Mouse (Mus musculus) frontal cortex, adult (tissue): Measurements from ENCODE around the gene Nucks1.

Experiments used
- ATAC-seq: cut with Nextera tagmentation; 2 replicates; pipeline ENCODE4 v1.9.2; 2017; ENCODE audit warnings: mild to moderate bottlenecking, moderate library complexity, mixed read lengths; ENCODE audit not compliant: low TSS enrichment

The Nucks1 gene

DNA sequence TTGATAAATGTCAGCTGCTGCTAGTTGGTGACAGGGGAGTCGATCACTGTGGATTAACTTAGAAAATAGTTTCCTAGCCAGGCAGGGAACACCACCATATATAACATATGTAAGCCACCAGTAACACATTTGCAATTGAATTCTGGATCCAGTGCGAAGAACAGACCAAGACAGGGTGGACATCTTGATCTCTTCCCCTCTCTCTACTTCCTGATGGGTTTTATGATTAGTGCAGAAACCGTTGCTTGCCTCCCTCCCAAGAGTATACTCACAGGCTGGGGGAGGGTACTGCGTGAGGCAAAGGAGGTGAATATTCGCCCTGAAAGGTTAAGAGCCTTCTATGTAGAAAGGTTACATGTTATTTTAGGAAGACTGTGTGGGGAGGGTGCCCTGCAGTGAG, 55.5 kb downstream of the Nucks1 start:
- ATAC-seq, result no peak

DNA sequence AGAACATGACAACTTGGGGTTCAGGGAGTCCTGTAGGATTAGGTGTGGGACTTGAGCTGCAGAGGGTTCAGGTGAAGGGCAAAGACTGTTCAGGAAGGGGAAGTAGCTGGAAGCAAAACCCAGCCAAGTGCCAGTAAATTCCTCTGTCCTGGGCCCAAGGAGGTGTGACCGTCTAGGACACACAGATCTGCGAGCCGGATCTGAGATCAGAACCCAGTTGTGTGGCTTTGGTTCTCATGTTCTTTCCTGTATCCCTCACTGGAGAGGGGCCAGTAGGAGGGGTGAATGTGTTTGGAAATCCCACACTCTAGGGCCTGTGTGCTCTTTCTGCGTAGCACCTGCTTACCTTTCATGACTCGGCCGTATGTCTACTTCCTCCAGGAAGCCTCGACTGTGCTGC, 57.0 kb downstream of the Nucks1 start:
- ATAC-seq, result no peak

GRCm38 (mm10) chr1:131968556-131968955, 58.2 kb downstream of the Nucks1 start:
- no peak for ATAC-seq

DNA sequence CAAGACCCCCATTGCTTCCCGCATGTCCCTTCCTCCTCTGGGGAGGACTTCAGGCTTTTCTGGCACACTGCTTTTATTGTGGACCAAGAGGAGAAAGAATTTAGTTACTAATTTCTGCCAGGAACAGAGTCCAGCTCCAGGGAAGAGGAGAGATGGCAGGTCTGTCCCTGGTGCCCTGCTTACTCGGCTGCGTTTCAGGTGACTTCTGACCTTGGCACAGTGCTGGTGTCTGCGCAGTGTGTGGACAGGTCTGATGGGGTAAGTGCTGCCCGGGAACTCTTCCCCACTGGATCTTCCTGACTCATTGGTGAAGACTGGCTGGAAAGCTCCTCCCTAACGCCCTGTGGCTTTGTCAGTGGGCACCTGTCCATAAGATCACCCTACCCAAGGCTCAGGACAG, 58.6 kb downstream of the Nucks1 start:
- no peak for ATAC-seq

DNA sequence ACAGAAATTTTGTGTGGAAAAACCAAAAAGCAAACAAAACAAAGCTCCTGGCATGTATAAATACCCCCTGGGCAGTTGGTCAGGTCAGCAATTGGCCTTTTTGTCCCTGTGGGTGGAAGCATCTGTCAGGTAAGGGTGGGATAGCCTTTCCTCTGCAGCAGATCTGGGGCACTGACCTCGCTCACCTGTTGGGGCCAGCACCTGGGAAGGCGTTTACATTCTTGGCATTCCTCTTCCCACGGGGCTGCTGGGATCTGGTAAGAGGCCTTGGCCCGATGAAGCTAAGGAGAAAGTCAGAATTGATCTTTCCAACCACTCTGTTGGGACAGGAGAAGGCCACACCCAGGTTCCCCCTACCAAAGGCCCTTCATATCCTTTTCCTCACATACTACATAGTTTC, 59.5 kb downstream of the Nucks1 start:
- no peak for ATAC-seq

GRCm38 (mm10) chr1:131970322-131970660, 60.0 kb downstream of the Nucks1 start:
- ATAC-seq, result no peak

DNA sequence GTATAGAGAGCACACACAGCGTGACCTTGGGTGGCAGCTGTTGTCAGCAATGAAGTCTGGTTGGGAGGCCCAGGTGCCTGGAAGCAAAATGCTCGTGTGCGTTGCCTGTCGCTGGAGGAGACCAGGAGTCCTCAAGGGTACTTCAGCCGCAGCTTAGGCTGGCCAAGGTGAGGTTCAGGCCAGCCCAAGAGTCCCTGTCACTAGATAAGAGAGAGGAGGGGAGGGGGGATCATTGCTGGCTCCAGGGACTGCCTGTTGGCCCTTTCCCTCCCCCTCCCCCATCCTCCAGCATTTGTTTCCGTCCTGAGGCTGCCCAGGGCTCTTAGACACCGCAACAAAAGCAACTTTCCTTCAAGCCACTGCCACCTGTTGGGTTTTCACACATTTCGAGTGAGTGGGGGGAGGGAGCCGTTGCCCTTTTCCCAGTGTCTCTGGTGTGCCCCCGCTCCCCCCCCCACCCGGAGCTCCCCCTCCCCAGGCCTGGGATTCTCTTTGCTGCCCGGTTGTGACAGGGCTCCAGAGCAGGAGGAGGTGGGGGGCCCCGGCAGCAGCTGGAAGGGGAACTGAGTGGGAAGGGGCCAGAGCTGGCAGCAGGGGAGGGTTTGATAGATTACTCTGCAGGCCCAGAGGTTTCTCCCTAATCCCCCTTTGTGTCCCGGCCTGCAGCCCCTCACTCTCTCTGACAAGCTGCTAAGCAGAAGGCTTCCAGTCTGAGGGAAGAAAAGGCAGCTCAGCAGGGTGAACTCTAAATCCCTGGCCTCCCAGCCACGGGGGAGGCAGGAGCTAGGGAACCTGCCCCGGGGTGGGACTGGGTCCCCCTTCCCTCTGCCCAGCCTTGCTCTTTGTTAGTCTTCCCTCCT, 60.6 kb downstream of the Nucks1 start:
- no peak for ATAC-seq

- no peak for ATAC-seq
Observed at GRCm38 (mm10) chr1:131971771-131972497, 61.6 kb downstream of the Nucks1 start.

- ATAC-seq, result no peak
Observed at GRCm38 (mm10) chr1:131972498-131973334, 62.4 kb downstream of the Nucks1 start.

DNA sequence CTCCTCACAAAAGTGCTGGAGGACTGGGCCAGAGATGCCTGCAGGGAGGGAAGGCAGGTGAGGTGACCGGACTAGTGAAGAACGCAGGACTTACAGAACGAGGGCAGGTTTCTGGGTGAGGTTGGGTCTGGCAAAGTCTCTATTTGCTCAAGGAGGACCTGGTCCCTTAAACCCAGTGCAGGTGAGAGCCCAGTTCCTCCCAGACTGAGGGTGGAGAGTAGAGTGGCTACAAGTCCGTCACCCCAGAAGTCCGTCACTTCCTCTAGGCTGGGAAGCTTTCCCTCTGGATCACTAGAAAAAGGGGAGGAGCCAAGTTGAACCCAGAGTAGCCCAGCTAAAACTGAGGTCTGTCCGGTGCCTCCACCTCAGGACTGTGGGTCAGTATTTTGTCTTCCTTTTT, 63.7 kb downstream of the Nucks1 start:
- ATAC-seq, result no peak

GRCm38 (mm10) chr1:131976886-131977285, 66.6 kb downstream of the Nucks1 start:
- ATAC-seq, result no peak

DNA sequence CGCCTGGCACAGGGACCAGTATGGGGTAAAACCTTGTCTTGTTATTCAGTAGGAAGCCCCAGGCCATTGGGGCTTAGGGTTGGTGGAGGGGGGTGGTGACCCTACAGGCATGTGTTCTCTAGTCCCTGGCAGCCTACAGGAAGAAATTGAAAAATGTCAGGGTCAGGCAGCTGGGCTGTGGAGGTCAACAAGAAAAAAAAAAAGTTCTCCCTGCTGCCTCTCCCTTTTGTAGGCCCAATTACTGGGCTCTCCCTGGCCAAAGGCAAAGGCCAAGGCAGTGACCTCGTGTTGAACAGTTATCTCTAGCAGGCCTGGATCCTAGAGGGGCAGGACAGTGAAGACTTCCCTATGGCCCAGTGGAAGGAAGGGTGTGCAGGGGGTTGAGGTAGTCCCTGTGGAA, 70.1 kb downstream of the Nucks1 start:
- no peak for ATAC-seq

GRCm38 (mm10) chr1:131981378-131982013, 71.2 kb downstream of the Nucks1 start:
- peak; percentile 86 for ATAC-seq

DNA sequence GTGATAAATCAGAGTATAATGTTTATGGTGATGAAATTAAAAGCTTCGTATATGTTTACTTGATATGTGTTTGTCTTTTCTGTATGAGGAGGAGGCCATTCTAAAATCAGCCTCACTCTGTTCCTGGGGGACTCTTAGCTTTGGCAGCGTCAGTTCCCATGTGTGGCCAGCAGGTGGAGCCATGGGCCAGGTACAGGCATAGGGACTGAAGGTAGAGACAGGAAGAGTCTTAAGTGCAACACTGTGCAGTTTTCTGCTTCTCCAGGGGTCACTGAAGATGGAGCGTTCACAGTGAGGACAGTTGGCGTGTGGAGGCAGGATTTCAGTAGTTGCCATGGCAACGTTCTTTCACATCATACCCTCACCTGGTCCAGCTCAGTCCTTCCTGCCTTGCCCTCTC, 72.6 kb downstream of the Nucks1 start:
- ATAC-seq, result peak; percentile 66

GRCm38 (mm10) chr1:131983806-131984205, 73.5 kb downstream of the Nucks1 start:
- ATAC-seq, result no peak
